Mouse (Mus musculus): ENCODE data around the gene Trpc5os. TPM values are rescaled to one million over a fixed set of nuclear protein-coding genes. Genes with fewer than 3 reads are reported as not detected.

The Trpc5os gene
- not detected in 2 replicates for polyA plus RNA-seq (2014; fragmentation: Nextera tagmentation; extraction: Ambion mirVana)

DNA sequence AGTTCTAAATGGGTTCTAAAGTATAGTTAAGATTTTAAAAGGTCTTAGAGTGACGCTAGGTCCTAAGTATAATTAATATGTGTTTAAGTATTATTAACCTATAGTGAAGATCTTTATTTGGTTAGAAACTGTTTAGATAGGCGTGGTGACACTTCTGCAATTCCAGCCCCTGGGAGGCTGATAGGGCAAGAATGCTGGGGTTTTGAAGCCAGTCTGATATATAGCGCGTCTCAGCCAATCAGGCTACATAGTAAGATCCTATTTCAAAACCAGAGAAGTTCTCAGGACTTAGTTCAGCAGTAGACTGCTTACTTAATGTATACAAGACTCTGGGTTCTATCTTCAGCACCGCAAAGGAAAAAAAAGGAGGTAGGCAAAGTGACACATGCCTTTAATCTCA lies at the start of gene Trpc5os:
Gene Trpc5os (plus strand): TSS at position 301 of the 400 bp plus-strand sequence.
- Histone ChIP-seq H3K9ac (replicated peaks; ENCODE audit: low read length) (no peak within 1 kb of the TSS), H3K27me3 (ENCODE audit: control insufficient read depth, insufficient read depth, low read length) (no peaks in the 10 kb centered on the region), H3K4me2 (ENCODE audit: low read depth, low read length) (no peak within 1 kb of the TSS), H3K27ac (replicated peaks; ENCODE audit: low read depth, low read length) (no peak within 1 kb of the TSS), H3K9me3 (replicated peaks; ENCODE audit: control insufficient read depth, low read length) (no peaks in the 10 kb centered on the region), H3K4me3 (ENCODE audit: low read depth, low read length) (no peak within 1 kb of the TSS), H3K4me1 (ENCODE audit: control insufficient read depth, insufficient read depth, low read length) (no peaks in the 10 kb centered on the region), H3K36me3 (replicated peaks; ENCODE audit: control insufficient read depth, insufficient read depth, low read depth, low read length) (no peaks in the 10 kb centered on the region)
- DNase-seq (ENCODE audit: low spot score) (no peak), ATAC-seq (replicated peaks; ENCODE audit: insufficient number of reproducible peaks, low FRiP score, low TSS enrichment, low read depth) (no peak)
- WGBS, result 85% methylated on average over 5 of the region's 5 CpGs

DNA sequence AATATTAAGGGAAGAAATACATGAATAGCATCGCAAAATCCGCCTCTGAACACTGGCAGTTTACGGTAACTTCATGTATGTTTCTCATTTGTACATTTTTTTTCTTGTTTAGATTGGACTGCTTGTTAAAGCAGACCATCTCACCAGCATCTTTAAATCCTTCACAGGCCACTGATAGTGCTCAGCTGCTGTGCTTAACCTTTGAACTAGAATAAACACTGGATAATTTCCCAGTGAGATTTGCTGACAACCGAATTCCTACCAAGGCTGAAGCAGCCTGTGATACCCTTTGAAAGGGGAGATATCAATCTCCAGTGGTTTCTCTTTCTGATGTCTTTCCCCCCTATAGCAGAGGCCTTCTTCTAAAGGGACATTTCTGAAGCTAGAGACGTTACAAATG lies 48.3 kb upstream of the Trpc5os start:
- Histone ChIP-seq H3K4me1 (ENCODE audit: control insufficient read depth, insufficient read depth, low read length) (no peaks in the 10 kb centered on the region), H3K9ac (replicated peaks; ENCODE audit: low read length) (no peak overlapping the region), H3K4me2 (ENCODE audit: low read depth, low read length) (no peak overlapping the region), H3K27ac (replicated peaks; ENCODE audit: low read depth, low read length) (no peak overlapping the region), H3K27me3 (ENCODE audit: control insufficient read depth, insufficient read depth, low read length) (no peaks in the 10 kb centered on the region), H3K9me3 (replicated peaks; ENCODE audit: control insufficient read depth, low read length) (no peaks in the 10 kb centered on the region), H3K36me3 (replicated peaks; ENCODE audit: control insufficient read depth, insufficient read depth, low read depth, low read length) (no peaks in the 10 kb centered on the region), H3K4me3 (ENCODE audit: low read depth, low read length) (no peak overlapping the region)
- DNase-seq (ENCODE audit: low spot score) (no peak), ATAC-seq (replicated peaks; ENCODE audit: insufficient number of reproducible peaks, low FRiP score, low TSS enrichment, low read depth) (no peak)
- 62% methylated on average over 5 of the region's 5 CpGs for WGBS

DNA sequence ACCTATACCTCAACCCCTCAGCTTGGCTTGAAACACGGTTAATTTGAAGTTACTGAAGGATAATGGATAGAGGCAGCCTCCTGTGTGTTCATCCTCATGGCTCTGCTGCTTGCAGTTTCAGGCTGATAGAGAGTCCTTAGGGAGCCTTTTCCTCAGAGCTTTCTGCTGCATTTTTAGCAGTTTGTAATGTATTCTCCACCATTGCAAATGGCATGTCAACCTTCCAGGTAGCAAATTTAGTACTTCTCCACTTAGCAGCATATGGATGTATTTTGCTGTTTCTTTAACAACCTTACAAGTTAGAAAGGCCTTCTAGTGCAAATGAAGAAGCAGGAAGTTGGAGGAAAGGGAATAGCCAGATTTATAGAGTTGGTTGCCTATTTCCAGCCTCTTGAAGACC lies 36.1 kb upstream of the Trpc5os start:
- DNase-seq (ENCODE audit: low spot score) (no peak), ATAC-seq (replicated peaks; ENCODE audit: insufficient number of reproducible peaks, low FRiP score, low TSS enrichment, low read depth) (no peak)
- Histone ChIP-seq H3K4me2 (ENCODE audit: low read depth, low read length) (no peak overlapping the region), H3K4me1 (ENCODE audit: control insufficient read depth, insufficient read depth, low read length) (no peaks in the 10 kb centered on the region), H3K9me3 (replicated peaks; ENCODE audit: control insufficient read depth, low read length) (no peaks in the 10 kb centered on the region), H3K9ac (replicated peaks; ENCODE audit: low read length) (no peak overlapping the region), H3K36me3 (replicated peaks; ENCODE audit: control insufficient read depth, insufficient read depth, low read depth, low read length) (no peaks in the 10 kb centered on the region), H3K4me3 (ENCODE audit: low read depth, low read length) (no peak overlapping the region), H3K27me3 (ENCODE audit: control insufficient read depth, insufficient read depth, low read length) (no peaks in the 10 kb centered on the region), H3K27ac (replicated peaks; ENCODE audit: low read depth, low read length) (no peak overlapping the region)
- 61% methylated on average over 1 of the region's 1 CpGs for WGBS

DNA sequence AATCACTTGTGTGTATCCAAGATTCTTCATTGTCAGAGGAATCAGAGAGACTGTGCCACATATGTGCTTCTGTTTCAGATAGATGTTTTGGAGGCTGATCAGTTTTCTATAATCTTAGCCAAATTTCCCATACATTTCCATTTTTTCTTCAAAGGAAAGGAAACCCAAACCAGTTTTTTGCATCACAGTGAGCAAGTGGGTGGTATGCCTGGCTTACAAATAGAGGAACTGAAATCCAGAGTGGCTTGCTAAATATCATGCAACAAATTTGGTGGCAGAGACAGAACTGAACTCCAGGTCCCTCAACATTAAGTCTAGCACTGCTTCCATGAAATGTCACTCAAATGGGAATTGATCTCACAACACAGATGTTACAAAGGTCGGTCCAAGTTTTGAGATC lies 35.3 kb upstream of the Trpc5os start:
- ATAC-seq (replicated peaks; ENCODE audit: insufficient number of reproducible peaks, low FRiP score, low TSS enrichment, low read depth) (no peak), DNase-seq (ENCODE audit: low spot score) (no peak)
- H3K27me3 ChIP-seq (ENCODE audit: control insufficient read depth, insufficient read depth, low read length), result no peaks in the 10 kb centered on the region
- WGBS, result 93% methylated on average over 1 of the region's 1 CpGs
- H3K9me3 ChIP-seq (replicated peaks; ENCODE audit: control insufficient read depth, low read length), result no peaks in the 10 kb centered on the region
- H3K4me2 ChIP-seq (ENCODE audit: low read depth, low read length), result no peak overlapping the region
- H3K4me3 ChIP-seq (ENCODE audit: low read depth, low read length), result no peak overlapping the region
- H3K36me3 ChIP-seq (replicated peaks; ENCODE audit: control insufficient read depth, insufficient read depth, low read depth, low read length), result no peaks in the 10 kb centered on the region
- no peaks in the 10 kb centered on the region for H3K4me1 ChIP-seq (ENCODE audit: control insufficient read depth, insufficient read depth, low read length)
- H3K27ac ChIP-seq (replicated peaks; ENCODE audit: low read depth, low read length), result no peak overlapping the region
- H3K9ac ChIP-seq (replicated peaks; ENCODE audit: low read length), result no peak overlapping the region

DNA sequence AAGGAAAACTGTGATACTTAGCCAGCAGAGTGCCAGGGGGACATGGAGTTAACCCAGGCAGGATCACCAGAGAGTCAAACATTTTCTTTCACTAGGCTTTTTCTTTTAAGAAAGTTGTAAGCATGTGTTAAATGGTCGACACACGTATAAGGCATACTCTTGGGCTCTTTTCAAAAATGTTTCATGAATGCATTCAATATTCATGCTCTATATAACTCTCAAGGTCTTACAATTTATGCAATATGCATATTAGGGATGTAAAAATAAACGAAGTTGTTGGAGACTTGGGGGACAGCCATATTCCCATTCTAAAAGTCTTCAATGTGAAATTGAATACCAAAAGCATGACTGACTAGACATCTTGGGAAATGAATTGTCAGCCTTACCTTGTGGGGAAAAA lies 32.5 kb upstream of the Trpc5os start:
- H3K27ac ChIP-seq (replicated peaks; ENCODE audit: low read depth, low read length), result no peak overlapping the region
- H3K9ac ChIP-seq (replicated peaks; ENCODE audit: low read length), result no peak overlapping the region
- no peaks in the 10 kb centered on the region for H3K9me3 ChIP-seq (replicated peaks; ENCODE audit: control insufficient read depth, low read length)
- H3K27me3 ChIP-seq (ENCODE audit: control insufficient read depth, insufficient read depth, low read length), result no peaks in the 10 kb centered on the region
- no peaks in the 10 kb centered on the region for H3K4me1 ChIP-seq (ENCODE audit: control insufficient read depth, insufficient read depth, low read length)
- 85% methylated on average over 3 of the region's 3 CpGs for WGBS
- H3K4me3 ChIP-seq (ENCODE audit: low read depth, low read length), result no peak overlapping the region
- DNase-seq (ENCODE audit: low spot score) (no peak), ATAC-seq (replicated peaks; ENCODE audit: insufficient number of reproducible peaks, low FRiP score, low TSS enrichment, low read depth) (no peak)
- H3K4me2 ChIP-seq (ENCODE audit: low read depth, low read length), result no peak overlapping the region
- no peaks in the 10 kb centered on the region for H3K36me3 ChIP-seq (replicated peaks; ENCODE audit: control insufficient read depth, insufficient read depth, low read depth, low read length)

DNA sequence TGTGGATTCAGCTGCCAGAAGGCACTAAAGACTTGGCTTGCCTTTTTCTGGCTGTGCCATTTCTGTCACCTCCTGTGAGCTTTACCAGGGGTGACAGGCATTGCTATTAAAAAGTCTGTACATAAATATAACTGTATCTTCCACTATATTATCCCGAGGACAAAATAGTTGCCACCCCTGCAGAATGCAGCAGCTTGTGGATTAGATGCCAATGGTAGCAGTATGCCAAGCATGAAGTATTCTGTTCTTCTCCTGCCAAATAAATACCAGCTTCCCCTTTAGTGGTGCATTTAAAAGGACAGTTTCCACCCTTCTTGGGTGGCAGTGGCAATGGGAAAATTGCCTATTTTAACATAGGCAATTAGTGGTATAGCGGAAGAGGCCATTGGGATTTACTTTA lies 8.0 kb downstream of the Trpc5os start:
- ATAC-seq (replicated peaks; ENCODE audit: insufficient number of reproducible peaks, low FRiP score, low TSS enrichment, low read depth) (no peak), DNase-seq (ENCODE audit: low spot score) (no peak)
- Histone ChIP-seq H3K27me3 (ENCODE audit: control insufficient read depth, insufficient read depth, low read length) (no peaks in the 10 kb centered on the region), H3K4me3 (ENCODE audit: low read depth, low read length) (no peak overlapping the region), H3K4me1 (ENCODE audit: control insufficient read depth, insufficient read depth, low read length) (no peaks in the 10 kb centered on the region), H3K4me2 (ENCODE audit: low read depth, low read length) (no peak overlapping the region), H3K9me3 (replicated peaks; ENCODE audit: control insufficient read depth, low read length) (no peaks in the 10 kb centered on the region), H3K27ac (replicated peaks; ENCODE audit: low read depth, low read length) (no peak overlapping the region), H3K9ac (replicated peaks; ENCODE audit: low read length) (no peak overlapping the region), H3K36me3 (replicated peaks; ENCODE audit: control insufficient read depth, insufficient read depth, low read depth, low read length) (no peaks in the 10 kb centered on the region)
- 74% methylated on average over 2 of the region's 2 CpGs for WGBS

DNA sequence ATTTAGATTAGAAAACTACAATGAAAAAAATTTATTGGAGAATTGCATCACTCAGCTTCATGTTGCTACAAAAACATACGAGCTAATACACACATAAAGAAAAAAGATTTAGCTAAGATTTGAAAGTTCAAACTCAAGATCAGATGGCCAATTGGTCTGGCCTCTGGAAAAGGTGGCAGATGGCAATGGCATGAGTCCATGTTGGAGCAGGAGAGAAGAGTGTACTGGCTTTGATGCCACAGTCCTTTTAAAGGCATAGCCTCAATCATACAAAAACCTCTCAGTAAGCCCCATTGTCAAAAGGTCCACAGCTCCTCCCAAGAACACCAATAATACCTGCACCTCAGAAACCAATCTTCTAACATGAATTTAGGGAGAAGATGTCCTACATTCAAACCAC lies 35.0 kb downstream of the Trpc5os start:
- ATAC-seq (replicated peaks; ENCODE audit: insufficient number of reproducible peaks, low FRiP score, low TSS enrichment, low read depth), result no peak
- H3K27ac ChIP-seq (replicated peaks; ENCODE audit: low read depth, low read length), result no peak overlapping the region
- H3K36me3 ChIP-seq (replicated peaks; ENCODE audit: control insufficient read depth, insufficient read depth, low read depth, low read length), result no peaks in the 10 kb centered on the region
- H3K27me3 ChIP-seq (ENCODE audit: control insufficient read depth, insufficient read depth, low read length), result no peaks in the 10 kb centered on the region
- no peaks in the 10 kb centered on the region for H3K4me1 ChIP-seq (ENCODE audit: control insufficient read depth, insufficient read depth, low read length)
- H3K4me2 ChIP-seq (ENCODE audit: low read depth, low read length), result no peak overlapping the region
- WGBS, result 63% methylated on average over 1 of the region's 1 CpGs
- H3K9me3 ChIP-seq (replicated peaks; ENCODE audit: control insufficient read depth, low read length), result no peaks in the 10 kb centered on the region
- no peak overlapping the region for H3K4me3 ChIP-seq (ENCODE audit: low read depth, low read length)
- H3K9ac ChIP-seq (replicated peaks; ENCODE audit: low read length), result no peak overlapping the region
- DNase-seq (ENCODE audit: low spot score), result no peak

DNA sequence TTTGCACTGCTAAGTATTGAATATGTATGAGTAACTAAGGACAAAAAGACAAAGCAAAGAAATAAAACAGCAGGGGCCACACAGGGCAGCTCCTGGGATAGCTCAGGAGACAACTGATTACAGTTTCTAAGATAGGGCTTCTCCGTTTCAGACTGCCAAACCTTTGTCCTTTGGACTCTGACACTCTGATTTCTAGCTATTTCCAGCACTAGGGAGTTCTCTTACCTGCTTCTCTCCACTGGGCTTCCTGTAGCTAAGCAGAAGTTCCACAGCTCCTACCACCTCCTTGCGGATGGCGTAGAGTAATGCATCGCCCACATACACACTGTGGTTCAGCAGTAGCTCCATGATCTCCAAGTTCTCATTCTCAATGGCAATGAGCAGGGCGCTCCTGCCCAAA lies 66.9 kb downstream of the Trpc5os start:
- no peak overlapping the region for H3K4me3 ChIP-seq (ENCODE audit: low read depth, low read length)
- no peaks in the 10 kb centered on the region for H3K36me3 ChIP-seq (replicated peaks; ENCODE audit: control insufficient read depth, insufficient read depth, low read depth, low read length)
- H3K4me2 ChIP-seq (ENCODE audit: low read depth, low read length), result no peak overlapping the region
- WGBS, result 82% methylated on average over 5 of the region's 5 CpGs
- no peaks in the 10 kb centered on the region for H3K27me3 ChIP-seq (ENCODE audit: control insufficient read depth, insufficient read depth, low read length)
- no peaks in the 10 kb centered on the region for H3K4me1 ChIP-seq (ENCODE audit: control insufficient read depth, insufficient read depth, low read length)
- ATAC-seq (replicated peaks; ENCODE audit: insufficient number of reproducible peaks, low FRiP score, low TSS enrichment, low read depth) (no peak), DNase-seq (ENCODE audit: low spot score) (no peak)
- H3K27ac ChIP-seq (replicated peaks; ENCODE audit: low read depth, low read length), result no peak overlapping the region
- no peak overlapping the region for H3K9ac ChIP-seq (replicated peaks; ENCODE audit: low read length)
- H3K9me3 ChIP-seq (replicated peaks; ENCODE audit: control insufficient read depth, low read length), result no peaks in the 10 kb centered on the region
